Mouse (Mus musculus) kidney, adult 2 months (tissue): ENCODE data around the gene Lrrc4c.

Source experiments
- CTCF ChIP-seq: fragments of 200-500 bp; conservative IDR thresholded peaks from 2 replicates; pipeline ENCODE4 v1.5.1; 2011; ENCODE audit warnings: low read depth, mild to moderate bottlenecking, control low read depth, low read length, moderate library complexity, mixed read lengths; ENCODE audit not compliant: insufficient read depth, insufficient read length
- POLR2A ChIP-seq: fragments of 200-500 bp; IDR thresholded peaks from one replicate; pipeline ENCODE4 v1.6.1; 2011; ENCODE audit warnings: low read depth, low read length, control low read depth

GRCm38 (mm10) chr2:96580136-96580733 lies 262.3 kb downstream of the Lrrc4c start:
- TF ChIP-seq POLR2A (no peak), CTCF (no peak)
